Mouse (Mus musculus) forebrain, embryonic 15.5 days (tissue): Measurements from ENCODE around the gene Rtf1. TPM values are rescaled to one million over a fixed set of nuclear protein-coding genes. Genes with fewer than 3 reads are reported as not detected.

Experiments used
- ATAC-seq: fragments of 200-750 bp; cut with Nextera tagmentation; replicated peaks from 2 replicates; pipeline ENCODE4 v1.8.0; 2017; ENCODE audit warnings: mild to moderate bottlenecking, moderate TSS enrichment, moderate library complexity
- H3K27ac ChIP-seq: fragments of 300-500 bp; sonication (generic); replicated peaks from 2 replicates; pipeline ENCODE4 v1.5.1; 2015; ENCODE audit warnings: mild to moderate bottlenecking, inconsistent platforms
- H3K27me3 ChIP-seq: fragments of 300-500 bp; sonication (generic); 2 replicates; pipeline ENCODE4 v1.6.1; 2015; ENCODE audit warnings: inconsistent platforms
- H3K36me3 ChIP-seq: fragments of 300-500 bp; sonication (generic); 2 replicates; pipeline ENCODE4 v1.6.1; 2015; ENCODE audit warnings: mild to moderate bottlenecking, inconsistent platforms
- H3K4me1 ChIP-seq: fragments of 300-500 bp; sonication (generic); 2 replicates; pipeline ENCODE4 v1.6.1; 2015; ENCODE audit warnings: inconsistent platforms
- H3K4me2 ChIP-seq: fragments of 300-500 bp; sonication (generic); replicated peaks from 2 replicates; pipeline ENCODE4 v1.6.1; 2015; ENCODE audit warnings: mild to moderate bottlenecking, inconsistent platforms
- H3K4me3 ChIP-seq: fragments of 300-500 bp; sonication (generic); 2 replicates; pipeline ENCODE4 v1.5.1; 2015; ENCODE audit warnings: mild to moderate bottlenecking, inconsistent platforms
- H3K9ac ChIP-seq: fragments of 300-500 bp; sonication (generic); replicated peaks from 2 replicates; pipeline ENCODE4 v1.6.1; 2015; ENCODE audit warnings: mild to moderate bottlenecking, inconsistent platforms
- H3K9me3 ChIP-seq: fragments of 300-500 bp; sonication (generic); 2 replicates; pipeline ENCODE4 v1.6.1; 2016; ENCODE audit warnings: inconsistent platforms
- WGBS: fragments of 180-500 bp; shearing (Covaris S2); methylation state at CpG from one replicate; pipeline ENCODE4 v1.1.7; 2015; ENCODE audit warnings: mixed read lengths; 5-methylcytosine and 5-hydroxymethylcytosine counted together
- polyA plus RNA-seq: library from polyadenylated mRNA; unstranded; fragments of >200 nt; fragmentation: Nextera tagmentation; extraction: Ambion mirVana; gene quantifications from 2 replicates; pipeline ENCODE4 v1.2.1, GENCODE M21; 2015

Rtf1 gene
- polyA plus RNA-seq, 1 experiment from 2014 or later, result 73.7 TPM

- Histone ChIP-seq H3K27me3 (peaks cover 43% of the 10 kb centered on the region), H3K4me1 (peaks cover 16% of the 10 kb centered on the region), H3K4me3 (peak overlapping the region; percentile 70), H3K9me3 (no peaks in the 10 kb centered on the region), H3K27ac (no peak overlapping the region), H3K36me3 (peaks cover 3% of the 10 kb centered on the region; the same call in 1 of the 2 replicates), H3K4me2 (peak overlapping the region; percentile 100), H3K9ac (peak overlapping the region; percentile 57)
- WGBS, result 5% methylated on average over 44 of the region's 44 CpGs
- peak; percentile 42; the same call in 1 of the 2 replicates for ATAC-seq
Observed at GRCm38 (mm10) chr2:119758844-119759835, 84.3 kb downstream of the Rtf1 start.

- Histone ChIP-seq H3K27me3 (peaks cover 43% of the 10 kb centered on the region), H3K4me2 (peak within 1 kb of the TSS; percentile 100; the same call in 1 of the 2 replicates), H3K9ac (no peak within 1 kb of the TSS), H3K9me3 (no peaks in the 10 kb centered on the region), H3K4me1 (peaks cover 16% of the 10 kb centered on the region), H3K36me3 (peaks cover 10% of the 10 kb centered on the region), H3K4me3 (0 out of 2 replicates have a peak within 1 kb of the TSS, but pooled peaks have one; percentile 70), H3K27ac (no peak within 1 kb of the TSS)
- ATAC-seq, result no peak
- WGBS, result 17% methylated on average over 9 of the region's 9 CpGs
Observed at GRCm38 (mm10) chr2:119760251-119760650, 85.4 kb downstream of the Rtf1 start, which contains the start of gene Ltk. Ltk (minus strand) TSS chr2:119760431.

GRCm38 (mm10) chr2:119762276-119762675 is 87.4 kb downstream of the Rtf1 start:
- H3K27me3 ChIP-seq, result peaks cover 36% of the 10 kb centered on the region
- H3K9me3 ChIP-seq, result no peaks in the 10 kb centered on the region
- H3K4me3 ChIP-seq, result no peak overlapping the region
- peaks cover 16% of the 10 kb centered on the region for H3K4me1 ChIP-seq
- no peak for ATAC-seq
- peaks cover 16% of the 10 kb centered on the region for H3K36me3 ChIP-seq
- H3K27ac ChIP-seq, result no peak overlapping the region
- no peak overlapping the region for H3K4me2 ChIP-seq
- H3K9ac ChIP-seq, result no peak overlapping the region
- WGBS, result 78% methylated on average over 1 of the region's 1 CpGs

GRCm38 (mm10) chr2:119763924-119764323 is 89.1 kb downstream of the Rtf1 start:
- WGBS, result 58% methylated on average over 4 of the region's 4 CpGs
- peaks cover 19% of the 10 kb centered on the region for H3K36me3 ChIP-seq
- H3K9ac ChIP-seq, result no peak overlapping the region
- H3K9me3 ChIP-seq, result no peaks in the 10 kb centered on the region
- no peak overlapping the region for H3K4me2 ChIP-seq
- H3K4me1 ChIP-seq, result peaks cover 1% of the 10 kb centered on the region
- H3K27ac ChIP-seq, result no peak overlapping the region
- no peak for ATAC-seq
- H3K4me3 ChIP-seq, result no peak overlapping the region
- peaks cover 20% of the 10 kb centered on the region for H3K27me3 ChIP-seq

- H3K36me3 ChIP-seq, result peaks cover 37% of the 10 kb centered on the region
- WGBS, result 90% methylated on average over 6 of the region's 6 CpGs
Observed at GRCm38 (mm10) chr2:119767246-119767645, 92.4 kb downstream of the Rtf1 start.

More at GRCm38 (mm10) chr2:119767246-119767645, 92.4 kb downstream of the Rtf1 start:
- H3K27ac ChIP-seq, result no peak overlapping the region
- no peaks in the 10 kb centered on the region for H3K9me3 ChIP-seq
- no peak overlapping the region for H3K4me3 ChIP-seq
- no peak for ATAC-seq
- no peaks in the 10 kb centered on the region for H3K4me1 ChIP-seq
- H3K27me3 ChIP-seq, result no peaks in the 10 kb centered on the region
- H3K9ac ChIP-seq, result no peak overlapping the region
- no peak overlapping the region for H3K4me2 ChIP-seq

Other genes with a start within 250 kb of the Rtf1 start
- gene Ino80, start 197.4 kb upstream of the Rtf1 start, polyA plus RNA-seq, result 3.4 TPM in 2 replicates
- 0.50 and 0.83 TPM in 2 replicates for gene Exd1, start 127.4 kb upstream of the Rtf1 start, polyA plus RNA-seq
- gene Chp1, start 127.4 kb upstream of the Rtf1 start, polyA plus RNA-seq, result 73.5 and 74.1 TPM in 2 replicates
- 36.8 and 40.8 TPM in 2 replicates for gene Nusap1, start 56.8 kb upstream of the Rtf1 start, polyA plus RNA-seq
- gene Oip5, start 56.6 kb upstream of the Rtf1 start, polyA plus RNA-seq, result 13.2 and 14.3 TPM in 2 replicates
- 36.0 and 36.4 TPM in 2 replicates for gene Ndufaf1, start 12.2 kb upstream of the Rtf1 start, polyA plus RNA-seq
- 0.63 and 1.3 TPM in 2 replicates for gene Itpka, start 67.3 kb downstream of the Rtf1 start, polyA plus RNA-seq
- gene Ltk, start 85.4 kb downstream of the Rtf1 start, polyA plus RNA-seq, result 0.33 and 0.51 TPM in 2 replicates
- gene Rpap1, start 112.5 kb downstream of the Rtf1 start, polyA plus RNA-seq, result 21.5 and 21.6 TPM in 2 replicates
- 15.9 and 17.9 TPM in 2 replicates for gene Tyro3, start 122.7 kb downstream of the Rtf1 start, polyA plus RNA-seq
- 28.0 and 29.0 TPM in 2 replicates for gene Mga, start 222.2 kb downstream of the Rtf1 start, polyA plus RNA-seq